Mouse (Mus musculus) small intestine, adult 2 months (tissue): Measurements from ENCODE around the gene Tgtp2. TPM values are rescaled to one million over a fixed set of nuclear protein-coding genes. Genes with fewer than 3 reads are reported as not detected.

ENCODE experiments used
- H3K27ac ChIP-seq: fragments of 200-500 bp; 2 replicates; pipeline ENCODE4 v1.5.1; 2012; ENCODE audit warnings: low read depth, low read length, control low read depth, inconsistent platforms; ENCODE audit not compliant: insufficient read depth
- H3K27me3 ChIP-seq: fragments of 200-500 bp; 2 replicates; pipeline ENCODE4 v1.6.1; 2012; ENCODE audit warnings: mild to moderate bottlenecking, moderate library complexity, low read length, inconsistent platforms; ENCODE audit not compliant: control insufficient read depth, insufficient read depth
- H3K36me3 ChIP-seq: fragments of 200-500 bp; 2 replicates; pipeline ENCODE4 v1.6.1; 2012; ENCODE audit warnings: mild to moderate bottlenecking, low read length, control low read depth, inconsistent platforms; ENCODE audit not compliant: control insufficient read depth, insufficient read depth
- H3K4me1 ChIP-seq: fragments of 200-500 bp; 2 replicates; pipeline ENCODE4 v1.6.1; 2012; ENCODE audit warnings: low read length, inconsistent platforms, mixed read lengths; ENCODE audit not compliant: control insufficient read depth, insufficient read depth, insufficient read length
- H3K4me3 ChIP-seq: fragments of 200-500 bp; 2 replicates; pipeline ENCODE4 v1.5.1; 2012; ENCODE audit warnings: low read depth, mild to moderate bottlenecking, control low read depth, inconsistent platforms, low read length, moderate library complexity
- CTCF ChIP-seq: fragments of 200-500 bp; IDR thresholded peaks from 2 replicates; pipeline ENCODE4 v1.5.1; 2012; ENCODE audit warnings: low read depth, mild to moderate bottlenecking, control low read depth, inconsistent platforms, low read length, moderate library complexity, mixed read lengths; ENCODE audit not compliant: insufficient replicate concordance, insufficient read length; ENCODE audit errors: extremely low read depth
- POLR2A ChIP-seq: fragments of 200-500 bp; IDR thresholded peaks from 2 replicates; pipeline ENCODE4 v1.6.1; 2012; ENCODE audit warnings: low read depth, mild to moderate bottlenecking, control low read depth, inconsistent platforms, low read length, moderate library complexity
- WGBS: fragments of 180-500 bp; shearing (Covaris S2); methylation state at CpG from one replicate; pipeline ENCODE4 v1.1.7; 2018; 5-methylcytosine and 5-hydroxymethylcytosine counted together
- polyA plus RNA-seq: library from polyadenylated mRNA; depleted of rRNA; stranded (reverse); fragments of >200 nt; gene quantifications from 2 replicates; pipeline ENCODE4 v1.2.3, GENCODE M21; 2012

The Tgtp2 gene
- polyA plus RNA-seq, 1 experiment = 1.8 TPM

DNA sequence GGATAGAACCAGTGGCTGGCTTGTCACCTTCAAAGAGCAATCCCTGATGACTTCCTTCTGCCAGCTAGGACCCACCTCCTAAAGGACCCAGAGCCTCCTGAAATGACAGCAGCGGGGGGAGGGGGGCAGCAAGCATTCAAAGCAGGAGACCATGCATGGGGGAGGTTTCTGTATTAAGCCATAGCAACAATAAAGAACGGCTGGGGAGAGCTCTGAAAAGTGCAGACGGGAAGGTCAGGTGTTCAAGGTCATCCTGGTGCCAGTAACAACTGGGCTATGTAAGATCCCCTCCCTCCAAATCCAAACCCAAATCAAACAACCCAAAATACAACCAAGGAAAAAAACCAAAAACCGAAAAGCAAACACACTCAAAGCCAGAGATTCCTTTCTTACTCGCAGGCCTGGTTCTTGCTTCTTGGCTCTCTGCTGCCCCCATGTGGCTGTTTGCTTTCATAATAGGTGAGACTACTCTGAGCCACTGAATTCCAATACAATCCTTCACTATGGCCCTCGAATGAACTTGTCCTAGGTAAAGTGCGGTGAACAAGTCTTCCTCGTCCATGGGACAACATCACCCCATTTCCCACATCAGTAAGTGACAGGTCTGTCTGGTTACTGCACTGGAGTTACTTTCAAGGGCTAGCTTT, 39.2 kb upstream of the Tgtp2 start:
- Histone ChIP-seq H3K36me3 (peaks cover under 1% of the 10 kb centered on the region), H3K27ac (no peak overlapping the region), H3K4me1 (peaks cover 4% of the 10 kb centered on the region; the same call in 1 of the 2 replicates), H3K4me3 (no peak overlapping the region), H3K27me3 (no peaks in the 10 kb centered on the region)
- 14% methylated on average over 8 of the region's 8 CpGs for WGBS
- no peak for TF ChIP-seq POLR2A
- peak; percentile 70; the same call in 1 of the 2 replicates for TF ChIP-seq CTCF

DNA sequence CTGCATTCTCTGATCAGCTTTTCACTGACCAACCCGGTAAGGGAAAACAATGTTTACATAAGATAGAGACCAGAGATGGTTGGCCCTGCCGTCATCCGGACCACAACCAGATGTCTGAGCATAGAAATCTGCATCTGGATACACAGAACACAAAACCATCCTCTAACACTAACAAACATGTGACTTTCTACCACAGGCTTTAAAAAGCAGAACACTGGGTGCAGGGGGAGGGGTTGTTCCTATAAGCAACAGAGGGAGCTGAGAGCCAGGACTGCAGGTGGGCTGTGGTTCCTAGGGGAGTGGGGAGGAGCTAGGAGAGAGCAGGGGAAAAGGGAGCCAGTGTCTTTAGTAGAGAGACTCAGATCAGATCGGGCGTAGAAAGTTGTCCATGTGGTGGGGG, 37.5 kb upstream of the Tgtp2 start:
- TF ChIP-seq POLR2A (no peak), CTCF (no peak)
- 52% methylated on average over 5 of the region's 5 CpGs for WGBS
- H3K27ac ChIP-seq = peak overlapping the region; percentile 46; the same call in 1 of the 2 replicates

DNA sequence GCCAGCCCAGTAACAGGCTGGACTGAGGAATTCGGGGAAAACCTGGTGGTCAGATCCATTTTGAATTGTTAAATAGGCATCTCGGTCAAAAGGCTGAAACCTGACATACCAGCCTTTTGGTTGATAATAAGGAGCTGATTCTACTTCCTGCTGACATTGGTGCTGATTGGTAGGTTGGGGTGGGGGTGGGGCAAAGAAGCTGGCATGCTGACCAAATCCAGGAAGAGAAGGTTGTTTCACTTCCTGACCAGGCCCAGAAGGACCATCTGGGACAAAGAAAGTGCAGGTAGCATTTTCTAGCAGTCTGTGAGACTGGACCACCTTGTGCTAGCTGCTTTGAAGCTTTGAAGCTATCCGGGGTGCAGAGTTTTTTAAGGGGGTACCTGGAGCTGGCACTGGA, 36.4 kb upstream of the Tgtp2 start:
- no peak overlapping the region for H3K4me3 ChIP-seq
- TF ChIP-seq CTCF = no peak
- TF ChIP-seq POLR2A = no peak
- H3K27ac ChIP-seq = no peak overlapping the region
- peaks cover 4% of the 10 kb centered on the region; the same call in 1 of the 2 replicates for H3K4me1 ChIP-seq
- H3K36me3 ChIP-seq = peaks cover 23% of the 10 kb centered on the region
- no peaks in the 10 kb centered on the region for H3K27me3 ChIP-seq
- 82% methylated on average over 3 of the region's 3 CpGs for WGBS

More for the DNA sequence above, 37.5 kb upstream of the Tgtp2 start:
- peaks cover 4% of the 10 kb centered on the region; the same call in 1 of the 2 replicates for H3K4me1 ChIP-seq
- H3K4me3 ChIP-seq = no peak overlapping the region
- no peaks in the 10 kb centered on the region for H3K27me3 ChIP-seq
- peaks cover 13% of the 10 kb centered on the region for H3K36me3 ChIP-seq

DNA sequence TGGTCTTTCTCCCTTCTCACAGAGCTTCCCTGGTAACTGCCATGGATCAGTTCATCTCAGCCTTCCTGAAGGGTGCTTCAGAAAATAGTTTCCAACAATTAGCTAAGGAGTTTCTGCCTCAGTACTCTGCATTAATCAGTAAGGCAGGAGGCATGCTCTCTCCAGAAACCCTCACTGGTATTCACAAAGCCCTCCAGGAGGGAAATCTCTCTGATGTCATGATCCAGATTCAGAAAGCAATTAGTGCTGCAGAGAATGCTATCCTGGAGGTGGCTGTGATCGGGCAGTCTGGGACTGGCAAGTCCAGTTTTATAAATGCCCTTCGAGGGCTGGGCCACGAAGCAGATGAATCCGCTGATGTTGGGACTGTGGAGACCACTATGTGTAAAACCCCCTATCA, 31.4 kb upstream of the Tgtp2 start:
- peaks cover 8% of the 10 kb centered on the region for H3K4me1 ChIP-seq
- 92% methylated on average over 4 of the region's 4 CpGs for WGBS
- H3K4me3 ChIP-seq = no peak overlapping the region
- H3K27me3 ChIP-seq = no peaks in the 10 kb centered on the region
- no peak overlapping the region for H3K27ac ChIP-seq
- TF ChIP-seq CTCF (no peak), POLR2A (no peak)
- H3K36me3 ChIP-seq = peaks cover 36% of the 10 kb centered on the region

DNA sequence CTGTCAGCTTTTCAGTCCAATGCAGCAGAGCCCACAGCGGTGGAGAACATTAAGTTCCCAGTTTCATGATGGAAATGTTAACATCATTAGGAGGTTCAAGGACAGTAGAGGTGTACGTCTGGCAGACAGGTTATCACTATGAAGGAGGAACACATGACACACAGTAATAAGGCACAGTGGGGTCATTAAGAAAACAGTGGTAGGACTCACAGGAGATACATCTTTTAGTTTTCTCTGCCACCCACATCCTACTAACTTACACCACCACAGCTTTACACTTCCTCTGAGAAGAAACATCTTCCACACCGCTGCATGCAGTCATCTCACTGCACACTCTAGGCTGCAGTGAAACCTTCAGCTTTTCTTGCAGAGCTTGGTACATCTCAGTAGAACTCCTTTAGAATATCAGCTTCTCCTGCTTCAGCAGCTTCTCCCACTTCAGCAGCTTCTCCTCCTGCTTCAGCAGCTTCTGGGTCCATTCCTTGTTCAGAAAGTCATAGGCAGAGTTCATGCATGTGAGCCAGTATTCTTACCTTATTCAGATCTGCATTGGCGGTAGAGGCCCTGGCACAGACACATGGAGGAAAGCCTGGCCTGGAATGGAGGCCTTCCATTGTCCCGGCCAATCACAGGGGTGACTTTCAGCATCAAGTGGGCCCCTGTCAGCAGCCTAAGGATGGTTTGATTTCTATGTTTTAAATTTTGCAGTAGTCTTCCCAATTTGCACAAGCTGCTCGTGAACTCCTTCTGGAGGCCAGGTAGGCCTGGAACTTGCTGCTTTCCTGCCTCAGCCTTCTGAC, 30.1 kb upstream of the Tgtp2 start:
- H3K4me3 ChIP-seq = no peak overlapping the region
- peaks cover 36% of the 10 kb centered on the region for H3K36me3 ChIP-seq
- 79% methylated on average over 6 of the region's 6 CpGs for WGBS
- TF ChIP-seq POLR2A (no peak), CTCF (no peak)
- H3K27me3 ChIP-seq = no peaks in the 10 kb centered on the region
- peak overlapping the region; percentile 46 for H3K27ac ChIP-seq
- peaks cover 10% of the 10 kb centered on the region for H3K4me1 ChIP-seq

DNA sequence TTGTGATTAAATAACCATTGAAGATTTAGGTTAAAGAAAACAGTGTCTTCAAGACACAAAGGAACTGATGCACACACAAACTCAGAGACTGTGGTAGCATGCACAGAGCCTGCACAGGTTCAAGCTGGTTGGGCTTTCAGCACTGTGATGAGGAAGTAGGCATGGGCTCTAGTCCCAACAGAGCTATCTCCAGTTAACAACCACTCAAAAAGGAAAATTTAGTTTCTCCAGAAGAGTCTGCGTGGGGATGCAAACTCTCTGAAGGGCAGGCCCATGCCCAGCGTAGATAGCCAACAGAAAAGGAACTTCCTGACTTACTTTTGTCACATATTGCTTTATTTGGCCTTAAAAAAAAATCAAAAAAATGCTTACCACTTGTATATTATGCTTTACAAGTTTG, 28.8 kb upstream of the Tgtp2 start:
- TF ChIP-seq CTCF (no peak), POLR2A (no peak)
- WGBS = 88% methylated on average over 2 of the region's 2 CpGs
- 0 out of 2 replicates have a peak overlapping the region, but pooled peaks have one; percentile 2 for H3K27ac ChIP-seq
- H3K4me3 ChIP-seq = no peak overlapping the region
- H3K27me3 ChIP-seq = no peaks in the 10 kb centered on the region
- peaks cover 33% of the 10 kb centered on the region for H3K36me3 ChIP-seq
- H3K4me1 ChIP-seq = peaks cover 17% of the 10 kb centered on the region

DNA sequence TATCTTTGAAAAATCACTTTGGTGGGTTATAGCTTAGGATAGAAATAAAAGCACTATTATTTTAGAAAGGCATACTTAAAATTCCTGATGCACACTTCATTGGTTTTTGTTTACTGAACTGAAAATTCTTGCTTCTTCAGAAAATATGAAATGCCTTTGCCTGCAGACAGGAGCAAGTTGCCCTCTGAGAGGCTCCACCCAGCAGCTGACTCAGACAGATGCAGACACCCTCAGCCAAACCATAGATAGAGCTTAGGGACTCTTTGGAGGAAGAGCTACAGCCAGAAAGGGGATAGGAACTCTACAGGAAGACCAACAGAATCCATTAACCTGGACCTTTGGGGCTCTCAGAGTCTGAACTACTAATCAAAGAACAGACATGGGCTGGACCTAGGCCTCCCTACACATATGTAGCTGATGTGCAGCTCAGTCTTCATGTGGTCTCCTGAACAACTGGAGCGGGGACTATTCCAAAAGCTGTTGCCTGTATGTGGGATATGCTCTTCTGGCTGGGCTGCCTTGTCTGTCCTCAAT, 28.1 kb upstream of the Tgtp2 start:
- no peak for TF ChIP-seq POLR2A
- TF ChIP-seq CTCF = no peak
- Histone ChIP-seq H3K27ac (peak overlapping the region; percentile 47; the same call in 1 of the 2 replicates), H3K36me3 (peaks cover 26% of the 10 kb centered on the region), H3K4me1 (peaks cover 17% of the 10 kb centered on the region), H3K4me3 (no peak overlapping the region), H3K27me3 (no peaks in the 10 kb centered on the region)
- 97% methylated on average over 1 of the region's 1 CpGs for WGBS
